Mouse (Mus musculus): Measurements from ENCODE around the gene Pomgnt1.

The Pomgnt1 gene

DNA sequence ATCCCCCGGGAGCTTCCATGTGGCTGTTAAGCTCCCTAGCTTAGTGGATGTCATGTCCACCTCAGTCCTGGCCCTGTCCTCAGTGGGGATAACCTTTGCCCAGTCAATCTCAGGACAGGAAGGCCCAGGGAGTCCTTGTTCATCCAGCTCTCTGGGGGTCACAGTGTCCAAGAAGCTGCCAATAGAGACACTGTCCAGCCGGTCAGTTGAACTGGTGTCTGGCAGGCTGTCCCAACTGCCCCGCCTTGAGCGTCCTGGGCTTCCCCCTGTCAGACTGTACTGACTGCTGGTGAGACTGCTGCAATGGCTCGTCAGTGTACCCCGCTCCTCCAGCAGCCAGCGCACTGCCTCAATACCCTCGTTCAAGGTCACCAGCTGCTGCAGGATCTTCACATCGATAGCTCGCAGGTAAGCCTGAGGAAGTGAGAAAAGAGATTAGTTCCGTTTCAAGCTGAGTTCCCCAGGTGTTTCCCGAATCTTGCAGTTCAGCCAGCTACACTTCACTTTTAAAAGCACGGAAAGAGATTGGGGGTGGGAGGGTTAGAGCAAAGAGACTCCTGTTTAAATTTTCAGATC, 13.9 kb downstream of the Pomgnt1 start:
- DNase-seq (ENCODE audit: extremely low read depth, low read depth): no peak

GRCm38 (mm10) chr4:116140801-116141574, 17.3 kb downstream of the Pomgnt1 start:
- DNase-seq (ENCODE audit: extremely low read depth, low read depth): no peak

GRCm38 (mm10) chr4:116141736-116142135, 18.1 kb downstream of the Pomgnt1 start:
- no peak for DNase-seq (ENCODE audit: extremely low read depth, low read depth)

GRCm38 (mm10) chr4:116142269-116142668, 18.6 kb downstream of the Pomgnt1 start:
- no peak for DNase-seq (ENCODE audit: extremely low read depth, low read depth)

DNA sequence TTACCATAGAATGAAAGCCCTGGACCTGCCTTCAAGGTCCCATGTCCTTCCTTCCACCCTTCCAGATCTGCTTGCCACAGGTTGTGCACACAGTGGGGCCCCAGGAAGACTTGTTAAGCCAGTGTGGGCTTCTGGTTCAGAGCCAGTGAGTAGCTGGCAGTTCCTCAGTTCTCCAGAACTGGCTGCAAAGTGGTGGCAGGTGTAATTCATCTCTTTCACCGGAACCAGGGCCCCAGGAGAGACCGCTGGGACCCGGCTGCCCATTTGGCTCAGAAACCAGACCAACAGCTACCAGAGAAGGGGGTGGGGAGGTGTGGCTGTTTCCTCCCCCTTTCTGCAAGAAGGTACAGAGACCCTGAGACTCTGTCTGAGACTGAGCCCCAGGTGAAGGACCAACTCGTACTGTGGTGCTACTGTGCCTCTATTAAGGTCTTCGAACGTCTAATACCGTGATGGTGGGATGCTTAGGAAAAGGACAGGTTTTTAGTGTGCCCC, 19.7 kb downstream of the Pomgnt1 start:
- no peak for DNase-seq (ENCODE audit: extremely low read depth, low read depth)

GRCm38 (mm10) chr4:116143891-116144717, 20.5 kb downstream of the Pomgnt1 start:
- DNase-seq (ENCODE audit: extremely low read depth, low read depth): no peak

DNA sequence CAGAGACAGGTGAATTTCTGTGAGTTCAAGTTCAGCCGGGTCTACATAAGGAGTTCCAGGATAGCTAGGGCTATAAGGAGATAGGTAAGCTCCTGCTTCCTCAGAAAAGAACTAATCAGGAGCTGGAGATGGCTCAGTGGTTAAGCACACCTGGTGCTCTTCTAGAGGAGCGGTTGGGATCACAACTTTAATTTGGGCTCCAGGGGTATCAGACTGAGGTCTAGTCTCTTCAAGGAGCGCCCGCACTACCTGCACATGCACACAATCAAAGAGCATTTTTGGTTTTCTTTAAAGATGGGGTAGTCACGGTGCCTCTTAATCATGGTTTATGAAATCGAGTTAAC, 26.1 kb downstream of the Pomgnt1 start:
- no peak for DNase-seq (ENCODE audit: extremely low read depth, low read depth)

- DNase-seq (ENCODE audit: extremely low read depth, low read depth): no peak
Observed at GRCm38 (mm10) chr4:116150156-116150861, 26.7 kb downstream of the Pomgnt1 start.

DNA sequence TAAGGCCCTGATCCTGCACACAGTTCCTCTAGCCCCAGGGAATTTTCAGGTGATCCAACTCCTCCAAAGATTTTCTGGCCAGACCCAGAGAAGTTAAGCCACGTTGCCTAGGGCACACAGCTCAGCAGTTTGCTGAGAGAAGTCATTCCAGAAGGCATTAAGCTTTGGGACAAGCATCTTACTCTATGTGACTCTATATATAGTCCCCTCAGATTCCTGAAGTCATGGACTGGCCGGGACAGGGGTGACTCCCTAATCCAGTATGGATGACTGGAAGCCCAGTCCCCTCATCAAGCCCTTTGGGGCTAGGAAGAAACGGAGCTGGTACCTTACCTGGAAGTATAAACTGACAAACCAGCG, 27.2 kb downstream of the Pomgnt1 start:
- DNase-seq (ENCODE audit: extremely low read depth, low read depth): no peak

GRCm38 (mm10) chr4:116151238-116151637, 27.6 kb downstream of the Pomgnt1 start, which contains the start of gene Lurap1:
Gene Lurap1, minus strand, starts transcription at chr4:116151338.
- no peak for DNase-seq (ENCODE audit: extremely low read depth, low read depth)

DNA sequence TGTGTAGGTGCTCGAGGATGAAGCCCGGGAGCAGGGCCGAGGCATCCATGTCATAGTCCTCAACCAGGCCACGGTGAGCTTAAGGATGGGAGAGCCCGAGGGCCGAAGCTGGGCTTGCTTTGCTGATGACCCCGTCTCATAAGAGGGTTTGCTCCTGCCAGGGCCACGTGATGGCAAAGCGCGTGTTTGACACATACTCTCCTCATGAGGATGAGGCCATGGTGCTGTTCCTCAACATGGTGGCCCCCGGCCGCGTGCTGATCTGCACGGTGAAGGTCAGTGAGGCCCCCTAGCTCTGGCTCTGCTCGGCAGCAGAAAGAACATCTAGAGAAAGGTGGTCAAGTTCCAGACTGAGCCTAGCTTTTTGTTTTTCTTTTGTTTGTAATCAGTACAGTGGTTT, 29.1 kb downstream of the Pomgnt1 start:
- no peak for DNase-seq (ENCODE audit: extremely low read depth, low read depth)

GRCm38 (mm10) chr4:116157882-116158281, 34.2 kb downstream of the Pomgnt1 start:
- no peak for DNase-seq (ENCODE audit: extremely low read depth, low read depth)

DNA sequence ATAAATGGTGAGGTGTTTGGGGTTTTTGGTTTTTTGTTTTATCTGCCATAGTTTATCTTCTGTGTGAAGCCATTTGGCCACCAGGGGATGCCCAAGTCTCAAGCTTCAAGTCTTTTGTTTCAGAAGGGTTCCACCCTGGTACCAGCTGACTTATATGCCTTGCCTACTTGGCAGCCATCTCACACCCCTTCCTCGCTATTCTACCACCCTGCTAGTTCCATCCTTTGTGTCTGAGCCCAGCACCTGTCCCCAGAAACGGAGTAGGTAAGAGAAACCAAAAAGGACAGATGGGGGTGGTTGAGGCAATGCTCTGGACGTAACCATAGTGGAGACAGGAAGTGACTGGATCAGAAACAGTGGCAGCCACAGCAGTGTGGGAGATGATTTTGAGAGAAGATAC, 36.3 kb downstream of the Pomgnt1 start:
- no peak for DNase-seq (ENCODE audit: extremely low read depth, low read depth)

- no peak for DNase-seq (ENCODE audit: extremely low read depth, low read depth)
Observed at GRCm38 (mm10) chr4:116160769-116161168, 37.1 kb downstream of the Pomgnt1 start.

GRCm38 (mm10) chr4:116162142-116162541, 38.5 kb downstream of the Pomgnt1 start:
- no peak for DNase-seq (ENCODE audit: extremely low read depth, low read depth)

DNA sequence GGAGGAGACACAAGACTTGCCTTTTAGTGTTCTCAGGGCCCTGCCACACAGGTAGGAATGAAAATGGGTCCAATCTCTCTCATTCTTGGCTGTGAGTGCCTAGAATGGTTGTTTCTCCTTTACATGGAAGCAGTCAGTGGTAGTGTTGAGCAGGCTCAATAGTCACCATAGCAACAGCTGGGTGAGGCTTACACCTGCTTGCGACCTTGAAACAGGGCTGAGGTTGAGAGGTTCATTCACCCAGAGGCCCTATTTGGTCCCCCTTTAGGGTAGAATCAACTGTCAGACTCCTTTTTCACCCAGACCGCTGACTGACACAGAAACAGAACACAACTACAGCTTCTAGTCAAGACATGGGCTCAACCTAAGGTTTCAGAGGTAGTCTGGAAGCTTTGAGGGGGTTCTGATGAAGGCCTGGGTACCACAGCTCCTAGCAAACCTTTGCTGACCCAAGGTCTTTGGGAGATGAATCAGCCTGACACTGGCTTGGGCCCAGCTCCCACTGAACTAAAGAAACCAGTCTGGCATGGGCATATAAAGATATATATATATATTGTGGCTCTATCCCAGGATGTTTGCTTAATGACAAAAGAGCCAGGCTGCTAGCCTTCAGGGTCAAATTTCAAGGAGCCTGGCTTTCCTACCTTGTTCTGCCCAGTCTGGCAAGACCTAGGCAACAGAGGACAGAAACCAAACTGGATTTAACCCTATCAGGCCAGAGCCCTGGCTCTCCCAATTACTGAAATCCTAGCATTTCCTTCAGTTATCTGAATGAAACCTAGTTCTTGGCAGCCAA, 41.3 kb downstream of the Pomgnt1 start:
- DNase-seq (ENCODE audit: extremely low read depth, low read depth): no peak

DNA sequence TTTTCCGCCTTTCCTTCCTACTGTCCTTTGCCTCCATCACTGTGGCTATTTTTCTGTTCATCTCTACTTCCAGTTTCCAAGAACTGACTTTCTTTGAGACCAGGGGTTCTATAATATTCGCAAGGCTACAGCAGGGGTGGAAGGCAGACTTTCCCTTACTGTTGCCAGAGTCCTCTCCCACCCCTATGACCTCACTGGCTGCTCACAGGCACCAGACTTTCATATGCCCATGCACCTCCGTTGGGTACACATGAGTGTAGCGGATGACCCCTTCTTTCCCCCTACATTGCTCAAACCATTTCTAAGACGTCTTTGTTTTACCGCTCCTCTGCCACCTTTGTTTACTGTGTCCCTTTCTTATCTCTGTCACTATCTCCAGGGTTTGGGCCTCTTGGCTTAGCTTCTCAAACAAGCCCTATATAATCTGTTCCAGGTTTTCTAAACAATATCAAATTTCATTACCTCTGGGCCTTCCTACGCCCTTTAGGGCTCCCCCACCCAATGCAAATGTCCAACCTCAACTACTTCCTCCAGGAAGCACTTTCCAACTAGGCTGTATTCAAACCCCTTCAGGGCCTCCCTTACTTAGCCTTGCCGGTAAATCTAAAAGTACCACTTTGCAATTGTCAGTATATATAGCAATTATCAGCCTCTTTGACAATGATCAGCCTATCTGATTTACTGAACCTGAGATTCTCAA, 42.2 kb downstream of the Pomgnt1 start:
- no peak for DNase-seq (ENCODE audit: extremely low read depth, low read depth)

GRCm38 (mm10) chr4:116167404-116167803, 43.8 kb downstream of the Pomgnt1 start, which contains the start of gene Tspan1:
Gene Tspan1, minus strand, starts transcription at chr4:116167601.
- DNase-seq (ENCODE audit: extremely low read depth, low read depth): no peak

DNA sequence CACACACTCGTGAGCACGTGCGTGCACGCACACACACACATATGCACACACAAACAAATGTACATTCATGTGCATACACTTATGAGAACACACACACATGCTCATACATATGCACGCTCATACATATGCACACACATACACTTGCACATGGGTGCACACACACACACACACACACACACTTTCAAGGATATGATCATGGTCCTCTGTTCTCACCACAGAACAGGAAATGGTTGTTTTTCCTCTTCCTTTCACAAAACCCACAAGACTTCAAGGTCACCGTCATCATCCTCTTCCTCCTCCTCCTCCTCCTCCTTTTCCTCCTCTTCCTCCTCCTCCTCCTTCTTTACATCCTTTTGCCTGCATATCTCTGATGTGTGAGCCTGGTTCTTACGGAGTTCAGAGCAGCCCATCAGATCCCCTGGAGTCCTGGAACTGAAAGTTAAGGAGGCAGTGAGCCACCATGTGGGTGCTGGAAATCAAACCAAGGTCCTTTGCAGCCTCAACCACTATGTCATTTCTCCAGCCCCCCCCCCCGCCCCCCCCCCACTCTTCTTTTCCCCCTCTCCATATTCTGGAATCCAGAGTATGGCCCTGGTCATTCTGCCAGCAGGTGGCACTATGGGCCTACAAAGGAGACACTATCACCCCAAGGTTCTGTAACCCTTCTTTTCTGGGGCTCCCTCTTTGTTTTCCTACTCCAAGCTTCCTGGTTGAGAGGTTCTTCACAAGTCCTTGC, 45.1 kb downstream of the Pomgnt1 start:
- peak; percentile 37 for DNase-seq (ENCODE audit: extremely low read depth, low read depth)

GRCm38 (mm10) chr4:116169353-116169672, 45.7 kb downstream of the Pomgnt1 start:
- no peak for DNase-seq (ENCODE audit: extremely low read depth, low read depth)

Measured in MEL-GATA-1-ER (cell line).